Mouse (Mus musculus) left cerebral cortex, adult 2 months (tissue): Measurements from ENCODE around the gene Fcgbp. TPM values are rescaled to one million over a fixed set of nuclear protein-coding genes. Genes with fewer than 3 reads are reported as not detected.
"Not testable (repeated sequence)": the region's sequence is repeated elsewhere in the genome, so short reads cannot be mapped to it uniquely, and the experiment has no call there.

ENCODE experiments used
- DNase-seq, 2 experiments: peaks; one replicate each; pipeline ENCODE4 v3.0.0; 2021 to 2022; ENCODE audit warnings: low spot score in 2 of 2, mixed read lengths in 1 of 2; ENCODE audit errors: extremely low spot score in 1 of 2
- H3K27ac ChIP-seq: fragments of 200-600 bp; 2 replicates; pipeline ENCODE4 v1.8.1; 2022
- H3K4me3 ChIP-seq: fragments of 200-600 bp; 2 replicates; pipeline ENCODE4 v1.8.1; 2022
- CTCF ChIP-seq: fragments of 200-600 bp; IDR thresholded peaks from 2 replicates; pipeline ENCODE4 v1.8.1; 2022; ENCODE audit warnings: antibody characterized with exemption, mild to moderate bottlenecking, moderate library complexity
- intact Hi-C: fragments of 180-260 bp; cut with DNase I; formaldehyde crosslinking; loops from one replicate; pipeline ENCODE4 v1.15.1; 2025
- total RNA-seq, 2 experiments: library from RNA; stranded (reverse); gene quantifications; 2 replicates each; pipeline ENCODE4 v1.2.3; 2021

Gene Fcgbp
- total RNA-seq, 2 experiments from 2014 or later, result 0.26 to 0.36 TPM

DNA sequence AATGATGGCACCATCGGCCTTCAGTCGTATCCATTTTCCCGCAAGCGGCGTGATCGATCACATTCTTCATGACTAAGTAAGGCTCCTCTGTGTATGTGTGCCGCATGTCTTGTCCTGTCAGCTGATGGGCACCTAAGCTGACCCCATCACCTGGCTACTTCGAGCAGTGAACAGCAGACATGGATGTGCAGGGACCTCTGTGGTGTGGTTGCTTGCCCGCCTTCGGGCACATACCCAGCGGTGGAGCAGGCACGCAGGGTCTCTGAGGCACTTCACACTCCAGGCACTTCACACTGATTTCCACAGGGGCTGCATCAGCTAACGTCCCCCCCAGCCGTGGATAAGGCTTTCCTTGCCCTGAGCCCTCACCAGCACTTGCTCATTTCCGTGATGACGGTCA is 28.1 kb downstream of the Fcgbp start:
- no peak overlapping the region for H3K27ac ChIP-seq
- intact Hi-C loops, result no loop called here
- no peak for TF ChIP-seq CTCF
- H3K4me3 ChIP-seq, result no peak overlapping the region
- DNase-seq, result no peak

GRCm38 (mm10) chr7:28100596-28101590 is 29.9 kb downstream of the Fcgbp start:
- no peak overlapping the region for H3K27ac ChIP-seq
- peak; percentile 54 for TF ChIP-seq CTCF
- intact Hi-C loops, result loop anchor here (1.0 kb wide), 1 partner anchor 51 kb away; the partner anchor contains the start of gene Psmc4
- DNase-seq, result peak in 1 of 2 experiments; percentile 39
- H3K4me3 ChIP-seq, result no peak overlapping the region

DNA sequence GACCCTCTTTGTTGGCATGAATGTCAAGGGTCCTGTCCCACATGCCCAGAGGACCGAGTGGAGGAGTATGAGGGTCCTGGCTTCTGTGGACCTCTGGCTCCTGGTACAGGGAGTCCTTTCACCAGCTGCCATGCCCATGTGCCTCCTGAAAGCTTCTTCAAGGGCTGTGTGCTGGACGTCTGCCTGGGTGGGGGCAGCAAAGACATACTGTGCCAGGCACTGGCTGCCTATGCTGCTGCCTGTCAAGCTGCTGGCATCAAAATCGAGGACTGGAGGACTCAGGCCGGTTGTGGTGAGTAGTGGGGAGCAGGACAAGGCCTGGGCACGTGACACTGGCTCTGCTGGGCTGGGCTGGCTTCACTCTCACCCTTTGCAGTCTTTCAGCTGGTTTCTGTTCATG is 31.9 kb downstream of the Fcgbp start:
- DNase-seq, H3K27ac ChIP-seq, intact Hi-C loops, H3K4me3 ChIP-seq: not testable (repeated sequence)

DNA sequence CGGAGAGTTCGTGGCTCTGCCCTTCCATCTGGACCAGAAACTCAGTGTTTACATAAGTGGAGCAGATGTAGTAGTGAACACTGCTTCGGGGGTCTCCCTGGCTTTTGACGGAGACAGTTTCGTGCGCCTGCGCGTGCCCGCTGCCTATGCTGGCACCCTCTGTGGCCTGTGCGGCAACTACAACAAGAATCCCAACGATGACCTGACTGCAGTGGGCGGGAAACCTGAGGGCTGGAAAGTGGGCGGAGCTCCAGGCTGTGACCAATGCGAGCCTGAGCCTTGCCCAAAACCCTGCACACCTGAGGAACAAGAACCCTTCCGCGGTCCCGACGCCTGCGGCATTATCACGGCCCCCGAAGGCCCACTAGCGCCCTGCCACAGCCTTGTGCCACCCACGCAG is 33.6 kb downstream of the Fcgbp start:
- intact Hi-C loops, result loop anchor here (5.0 kb wide), 1 partner anchor 53 kb away; no protein-coding TSS in a partner anchor
- no peak; the same call in 1 of the 2 replicates for TF ChIP-seq CTCF
- no peak for DNase-seq
- Histone ChIP-seq H3K27ac (no peak overlapping the region), H3K4me3 (no peak overlapping the region)

GRCm38 (mm10) chr7:28106241-28106640 is 35.2 kb downstream of the Fcgbp start:
- Histone ChIP-seq H3K27ac (no peak overlapping the region), H3K4me3 (no peak overlapping the region)
- no peak for TF ChIP-seq CTCF
- DNase-seq, result no peak
- intact Hi-C loops, result loop anchor here (5.0 kb wide), 1 partner anchor 51 kb away; no protein-coding TSS in a partner anchor

DNA sequence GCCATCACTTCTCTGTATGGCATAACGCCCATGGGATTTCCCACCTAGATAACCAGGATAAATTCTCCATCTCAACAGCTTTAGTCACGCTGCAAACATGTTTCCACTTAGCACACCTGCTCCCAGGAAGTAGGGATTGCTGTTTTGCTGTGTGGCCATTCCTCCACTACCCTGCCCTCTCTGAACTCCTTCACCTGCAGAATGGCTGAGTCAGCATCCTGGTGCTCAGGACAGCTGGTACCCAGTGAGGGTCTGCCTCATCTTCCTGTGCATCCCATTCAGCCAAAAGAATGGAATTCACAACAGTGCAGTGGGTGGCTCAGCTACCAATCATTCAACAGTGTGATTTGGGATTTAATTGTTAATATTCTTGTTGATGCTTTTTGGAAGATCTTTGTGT is 43.6 kb downstream of the Fcgbp start:
- DNase-seq, result no peak
- Histone ChIP-seq H3K27ac (no peak overlapping the region), H3K4me3 (no peak overlapping the region)
- TF ChIP-seq CTCF, result no peak
- intact Hi-C loops, result no loop called here

DNA sequence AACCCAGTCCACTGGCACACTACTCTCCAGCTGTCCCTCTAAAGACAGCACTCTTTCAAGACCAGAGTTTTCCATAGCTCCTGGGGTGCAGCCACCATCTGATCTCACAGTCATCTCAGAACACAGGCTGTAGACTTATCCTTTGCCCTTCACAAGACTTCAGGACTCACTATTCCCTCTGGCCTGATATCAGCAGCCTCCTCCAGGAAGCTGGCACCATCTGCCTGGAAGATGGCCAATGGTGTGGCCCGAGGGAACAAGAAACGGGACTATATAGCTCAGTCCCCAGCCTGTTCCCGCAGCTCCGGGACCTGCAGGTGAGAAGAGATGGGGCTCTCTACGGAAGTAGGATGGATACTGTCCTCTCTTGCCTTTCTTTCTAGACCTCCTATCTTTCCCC is 58.1 kb downstream of the Fcgbp start, which contains the start of gene 9530053A07Rik:
9530053A07Rik (plus strand) TSS at position 301 of the 400 bp plus-strand sequence.
- no peak for DNase-seq
- intact Hi-C loops, result no loop called here

DNA sequence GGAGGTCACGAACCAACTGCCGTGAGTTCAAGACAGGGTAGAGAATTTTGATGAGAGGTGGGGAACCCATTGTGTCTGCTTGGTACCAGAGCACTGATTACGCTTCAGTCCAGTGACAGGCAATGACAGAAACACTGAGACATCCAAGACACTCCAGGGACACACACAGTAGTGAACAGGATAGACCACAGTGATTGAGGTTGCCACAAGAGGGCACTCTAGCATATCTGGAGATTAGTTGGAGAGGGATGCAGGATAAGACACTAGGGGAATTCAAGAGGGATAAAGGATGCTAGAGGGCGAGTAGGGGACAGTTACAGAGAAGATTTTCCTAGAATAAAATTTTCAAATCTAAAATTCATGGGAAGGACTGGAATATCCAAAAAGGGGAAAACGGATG is 66.6 kb downstream of the Fcgbp start:
- H3K4me3 ChIP-seq, result no peak overlapping the region
- peak in 1 of 2 experiments; percentile 29 for DNase-seq
- intact Hi-C loops, result no loop called here

More for the DNA sequence above, 58.1 kb downstream of the Fcgbp start, which contains the start of gene 9530053A07Rik:
- no peak within 1 kb of the TSS for H3K27ac ChIP-seq
- H3K4me3 ChIP-seq, result no peak within 1 kb of the TSS
- TF ChIP-seq CTCF, result no peak

DNA sequence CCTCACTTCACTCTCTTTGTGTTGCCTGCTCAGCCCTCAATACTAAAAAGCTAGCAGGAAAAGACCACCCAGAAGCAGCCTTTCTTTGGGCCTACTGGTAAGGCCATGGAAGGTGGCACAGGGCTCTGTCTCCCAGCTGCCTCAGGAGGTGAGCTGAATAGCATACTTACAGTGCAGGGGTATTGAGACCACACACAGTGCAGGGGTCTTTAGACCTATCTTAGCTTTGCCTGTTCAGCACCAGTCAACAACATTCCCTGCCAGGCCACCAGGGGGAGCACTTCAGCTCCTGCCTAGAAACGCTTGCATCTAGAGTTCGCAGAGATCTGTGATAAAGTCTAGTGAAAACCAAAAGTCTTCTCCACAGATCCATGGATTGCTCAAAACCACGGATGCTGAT is 77.2 kb downstream of the Fcgbp start:
- peak; percentile 94 for TF ChIP-seq CTCF
- intact Hi-C loops, result loop anchor here (2.0 to 5.0 kb wide), 2 partner anchors 64 to 151 kb away; no protein-coding TSS in a partner anchor
- no peak overlapping the region for H3K4me3 ChIP-seq
- no peak overlapping the region for H3K27ac ChIP-seq
- DNase-seq, result peak; percentile 26 to 65

More for the DNA sequence above, 66.6 kb downstream of the Fcgbp start:
- H3K27ac ChIP-seq, result no peak overlapping the region
- peak; percentile 65 for TF ChIP-seq CTCF

DNA sequence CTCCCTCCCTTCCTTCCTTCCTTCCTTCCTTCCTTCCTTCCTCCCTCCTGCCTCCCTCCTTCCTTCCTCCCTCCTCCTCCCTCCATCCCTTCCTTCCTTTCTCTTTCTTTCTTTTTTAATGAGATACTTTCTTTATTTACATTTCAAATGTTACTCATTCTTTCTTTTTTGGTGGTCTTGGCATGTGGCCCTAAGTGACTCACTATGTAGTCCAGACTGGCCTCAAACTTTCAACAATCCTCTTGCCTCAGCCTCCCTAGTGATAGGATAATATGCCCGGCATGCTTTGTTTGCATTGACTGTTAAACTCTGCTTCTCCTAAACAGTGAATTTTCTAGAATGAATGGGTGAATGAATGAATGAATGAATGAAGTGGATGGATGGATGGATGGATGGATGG is 78.8 kb downstream of the Fcgbp start:
- DNase-seq, result no peak
- intact Hi-C loops, result loop anchor here (1.0 to 5.0 kb wide), 3 partner anchors 62 to 149 kb away; partner anchors contain the start of gene Psmc4
- Histone ChIP-seq H3K27ac (no peak overlapping the region), H3K4me3 (no peak overlapping the region)
- TF ChIP-seq CTCF, result no peak

- Histone ChIP-seq H3K27ac (no peak overlapping the region), H3K4me3 (no peak overlapping the region)
- TF ChIP-seq CTCF, result peak; percentile 70
- DNase-seq, result peak; percentile 44 to 63
- intact Hi-C loops, result no loop called here
Measured at GRCm38 (mm10) chr7:28151584-28152221, 80.7 kb downstream of the Fcgbp start.

GRCm38 (mm10) chr7:28153595-28153994 is 82.6 kb downstream of the Fcgbp start:
- H3K27ac ChIP-seq, intact Hi-C loops, DNase-seq, H3K4me3 ChIP-seq: not testable (repeated sequence)
